Mouse (Mus musculus) myocyte (in vitro differentiated cells): Measurements from ENCODE around the gene Gm14190.

ENCODE experiments used
- CEBPB ChIP-seq: IDR thresholded peaks from 2 replicates; pipeline ENCODE4 v1.6.1; 2011; ENCODE audit warnings: mild to moderate bottlenecking, moderate library complexity; ENCODE audit not compliant: poor library complexity, insufficient read depth, severe bottlenecking
- E2F4 ChIP-seq: IDR thresholded peaks from one replicate; pipeline ENCODE4 v1.6.1; 2011; ENCODE audit warnings: mild to moderate bottlenecking, control low read depth, moderate library complexity; ENCODE audit not compliant: insufficient read depth
- MAX ChIP-seq: IDR thresholded peaks from one replicate; pipeline ENCODE4 v1.6.1; 2011; ENCODE audit warnings: low read depth, mild to moderate bottlenecking, control low read depth
- MYOD1 ChIP-seq, 3 experiments: IDR thresholded peaks; one replicate each; pipeline ENCODE4 v1.6.1; 2011; ENCODE audit warnings: control low read depth in 2 of 3, low read depth in 2 of 3, mild to moderate bottlenecking in 2 of 3, moderate library complexity in 1 of 3; ENCODE audit not compliant: insufficient read length in 2 of 3, control insufficient read depth in 1 of 3
- POLR2A ChIP-seq: IDR thresholded peaks from one replicate; pipeline ENCODE4 v1.6.1; 2011; ENCODE audit warnings: low read depth, mild to moderate bottlenecking, control low read depth, moderate library complexity; ENCODE audit not compliant: insufficient read length
- POLR2AphosphoS2 ChIP-seq: IDR thresholded peaks from one replicate; pipeline ENCODE4 v1.6.1; 2011; ENCODE audit warnings: low read depth, control low read depth; ENCODE audit not compliant: insufficient read length
- REST ChIP-seq: IDR thresholded peaks from one replicate; pipeline ENCODE4 v1.6.1; 2011; ENCODE audit warnings: mild to moderate bottlenecking, control low read depth, moderate library complexity; ENCODE audit not compliant: insufficient read depth, insufficient read length
- TCF12 ChIP-seq: IDR thresholded peaks from one replicate; pipeline ENCODE4 v1.6.1; 2011; ENCODE audit warnings: mild to moderate bottlenecking, control low read depth; ENCODE audit not compliant: poor library complexity, insufficient read depth, severe bottlenecking
- USF1 ChIP-seq: IDR thresholded peaks from one replicate; pipeline ENCODE4 v1.6.1; 2011; ENCODE audit warnings: low read depth, mild to moderate bottlenecking, control low read depth, moderate library complexity

- TF ChIP-seq E2F4 (no peak), TCF12 (no peak), USF1 (no peak), POLR2A (no peak), MAX (no peak), REST (no peak), CEBPB (no peak), POLR2AphosphoS2 (no peak), MYOD1 (IDR thresholded peaks at IDR 0.05; ENCODE audit: control insufficient read depth in 1 of 3, insufficient read length in 2 of 3, low read depth in 2 of 3) (no peak)
Measured at GRCm38 (mm10) chr11:99657051-99657450, 33.5 kb downstream of the Gm14190 start.
